Mouse (Mus musculus) olfactory bulb, adult 2 months (tissue): Measurements from ENCODE around the gene Zfyve28. TPM values are rescaled to one million over a fixed set of nuclear protein-coding genes. Genes with fewer than 3 reads are reported as not detected.
A peak's percentile ranks its signal among the peaks of the same experiment; 100 is the strongest.

Experiments
- H3K27ac ChIP-seq: fragments of 200-500 bp; 2 replicates; pipeline ENCODE4 v1.5.1; 2012; ENCODE audit warnings: low read depth, low read length; ENCODE audit not compliant: insufficient read depth
- H3K4me1 ChIP-seq: fragments of 200-500 bp; 2 replicates; pipeline ENCODE4 v1.6.1; 2012; ENCODE audit warnings: low read length; ENCODE audit not compliant: control insufficient read depth, insufficient read depth
- H3K4me3 ChIP-seq: fragments of 200-500 bp; 2 replicates; pipeline ENCODE4 v1.5.1; 2012; ENCODE audit warnings: mild to moderate bottlenecking, low read depth, low read length, moderate library complexity; ENCODE audit not compliant: insufficient read depth
- CTCF ChIP-seq: fragments of 200-500 bp; IDR thresholded peaks from 2 replicates; pipeline ENCODE4 v1.5.1; 2012; ENCODE audit warnings: low read depth, mild to moderate bottlenecking, low read length, moderate library complexity; ENCODE audit not compliant: insufficient read depth
- POLR2A ChIP-seq: fragments of 200-500 bp; IDR thresholded peaks from 2 replicates; pipeline ENCODE4 v1.6.1; 2012; ENCODE audit warnings: mild to moderate bottlenecking, low read depth, low read length, moderate library complexity; ENCODE audit not compliant: insufficient read depth
- WGBS: fragments of 180-500 bp; shearing (Covaris S2); methylation state at CpG from one replicate; pipeline ENCODE4 v1.1.7; 2018; 5-methylcytosine and 5-hydroxymethylcytosine counted together
- polyA plus RNA-seq: library from polyadenylated mRNA; stranded (reverse); fragments of >200 nt; gene quantifications from 2 replicates; pipeline ENCODE4 v1.2.4, GENCODE M21; 2012; ENCODE audit warnings: low replicate concordance; ENCODE audit not compliant: missing spikeins, insufficient read depth, insufficient read length

Gene Zfyve28
- polyA plus RNA-seq, 1 experiment: not detected

DNA sequence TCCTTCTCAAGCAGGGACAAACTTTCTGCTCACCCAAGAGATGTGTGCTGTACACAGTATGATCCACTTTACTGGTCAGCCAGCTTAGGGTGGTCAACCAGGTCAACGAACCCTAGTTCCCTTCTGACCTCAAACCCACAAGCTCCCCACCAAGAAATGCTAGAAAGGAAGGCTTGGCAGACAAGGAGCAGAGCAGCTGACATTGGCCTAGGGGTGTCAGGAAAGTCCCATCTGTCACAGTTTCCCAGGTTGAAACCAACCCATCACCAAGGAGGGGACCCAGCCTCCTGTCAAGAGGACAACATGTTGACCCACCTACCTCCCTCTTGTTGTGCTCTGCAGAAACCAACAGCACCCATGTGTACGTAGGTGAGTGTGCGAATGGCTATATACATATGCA, 41.8 kb downstream of the Zfyve28 start:
- no peak overlapping the region for H3K4me3 ChIP-seq
- H3K4me1 ChIP-seq: peaks cover 41% of the 10 kb centered on the region
- no peak overlapping the region for H3K27ac ChIP-seq
- TF ChIP-seq POLR2A (no peak), CTCF (no peak)
- WGBS: 92% methylated on average over 3 of the region's 3 CpGs

DNA sequence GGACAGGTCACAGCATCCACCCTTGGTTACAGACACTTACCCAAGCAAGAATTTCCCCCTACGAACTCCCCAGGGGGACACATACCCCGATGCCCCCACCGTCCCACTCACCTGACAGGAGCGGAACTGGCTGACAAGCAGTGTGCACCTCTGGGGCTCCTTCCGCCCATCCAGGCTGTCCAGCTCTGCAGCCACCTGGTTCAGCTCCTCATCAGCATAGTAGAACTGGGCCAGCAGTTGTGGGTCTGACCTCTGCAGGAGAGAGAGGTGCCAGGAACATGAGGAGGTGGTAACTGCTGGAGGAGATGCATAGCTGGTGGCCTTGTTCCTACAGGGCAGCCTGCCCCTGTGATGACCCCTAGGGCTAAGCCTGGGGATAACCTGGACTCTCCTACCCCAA, 45.2 kb downstream of the Zfyve28 start:
- WGBS: 90% methylated on average over 5 of the region's 5 CpGs
- Histone ChIP-seq H3K27ac (peak overlapping the region; percentile 99), H3K4me3 (no peak overlapping the region), H3K4me1 (peaks cover 24% of the 10 kb centered on the region)
- TF ChIP-seq CTCF (no peak), POLR2A (no peak)

DNA sequence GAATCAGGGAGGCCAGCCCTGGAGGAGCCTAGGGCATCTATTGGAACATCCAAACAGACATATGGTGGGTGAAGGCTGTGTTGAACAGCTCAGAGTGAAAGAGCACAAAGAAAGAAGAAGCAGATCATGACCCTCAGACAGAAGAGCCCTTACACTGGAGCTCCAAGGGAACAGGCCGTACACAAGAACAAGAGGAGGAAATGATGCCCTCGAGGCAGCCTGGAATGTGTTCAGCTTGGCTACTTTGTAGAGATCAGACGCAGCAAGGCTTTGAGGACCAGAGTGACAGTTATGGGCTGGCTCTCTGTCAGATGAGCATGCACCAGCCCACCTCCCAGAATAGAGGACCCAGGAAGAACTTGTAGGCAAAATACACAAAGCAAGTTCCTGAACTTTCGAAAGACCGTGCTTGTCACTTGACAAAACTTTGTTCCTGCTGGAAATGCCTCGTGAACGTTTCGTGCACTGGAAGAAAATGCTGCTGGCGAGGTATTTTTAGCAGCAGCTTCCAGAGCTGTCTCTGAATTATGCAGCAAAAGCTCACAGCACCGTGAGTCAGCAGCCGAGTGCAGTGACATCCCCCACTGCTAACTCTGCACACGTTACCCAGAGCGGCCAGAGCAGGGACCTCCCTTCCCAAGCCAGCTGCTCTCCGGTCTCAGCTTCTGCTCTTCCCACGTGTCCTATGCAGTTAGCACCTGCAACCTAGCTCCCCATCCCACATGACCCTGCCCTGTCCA, 45.9 kb downstream of the Zfyve28 start:
- 8% methylated on average over 15 of the region's 15 CpGs for WGBS
- Histone ChIP-seq H3K4me1 (peaks cover 27% of the 10 kb centered on the region), H3K27ac (peak overlapping the region; percentile 99), H3K4me3 (no peak overlapping the region)
- no peak for TF ChIP-seq POLR2A
- TF ChIP-seq CTCF: no peak

DNA sequence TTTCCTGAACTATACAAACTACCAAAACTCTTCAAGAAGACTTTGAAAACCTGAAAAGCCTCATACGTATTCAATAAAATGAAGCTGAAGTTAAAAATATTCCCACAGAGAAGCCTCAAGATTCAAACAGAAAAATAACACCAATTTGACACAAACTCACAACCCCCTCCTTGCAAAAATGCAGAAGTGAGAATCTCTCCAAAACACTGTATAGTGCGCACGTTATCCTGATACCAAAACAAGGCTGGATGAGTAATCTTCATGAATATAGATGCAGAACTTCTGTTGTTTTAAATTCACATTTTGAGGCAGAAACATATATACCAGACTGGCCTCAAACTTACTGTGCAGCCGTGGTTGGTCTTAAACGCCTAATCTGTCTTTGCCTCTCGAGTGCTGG, 49.8 kb downstream of the Zfyve28 start:
- Histone ChIP-seq H3K4me3 (no peak overlapping the region), H3K4me1 (peaks cover 26% of the 10 kb centered on the region), H3K27ac (no peak overlapping the region)
- TF ChIP-seq CTCF (no peak), POLR2A (no peak)
- 79% methylated on average over 6 of the region's 6 CpGs for WGBS

DNA sequence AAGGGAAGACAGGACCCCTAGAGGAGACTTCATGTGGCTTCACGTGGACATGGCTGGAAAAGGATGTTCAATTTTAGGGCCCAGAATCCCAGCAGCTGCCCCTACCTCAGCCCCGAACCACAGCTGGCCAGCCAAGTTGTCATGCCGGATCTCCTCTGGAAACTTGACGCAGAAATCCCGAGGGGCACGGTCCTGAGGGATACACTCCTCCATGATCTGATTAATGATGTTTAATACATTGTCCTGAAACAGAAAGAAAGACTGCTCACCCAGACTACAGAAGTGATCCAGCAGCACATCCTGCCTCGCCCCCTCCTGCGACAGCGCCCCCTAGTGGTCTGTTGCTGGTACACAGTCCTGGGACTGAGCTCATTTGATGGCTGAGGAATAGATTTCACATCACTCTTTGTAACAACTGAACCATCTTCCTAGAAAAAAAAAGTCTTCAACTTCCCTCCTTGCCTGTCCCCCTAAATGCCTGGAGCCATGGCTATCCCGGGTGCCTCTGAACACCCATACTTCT, 52.3 kb downstream of the Zfyve28 start:
- peak; percentile 59 for TF ChIP-seq CTCF
- TF ChIP-seq POLR2A: 0 out of 2 replicates have a peak, but pooled peaks have one; percentile 25
- H3K4me3 ChIP-seq: no peak overlapping the region
- H3K4me1 ChIP-seq: peaks cover 14% of the 10 kb centered on the region
- 57% methylated on average over 10 of the region's 10 CpGs for WGBS
- H3K27ac ChIP-seq: no peak overlapping the region

DNA sequence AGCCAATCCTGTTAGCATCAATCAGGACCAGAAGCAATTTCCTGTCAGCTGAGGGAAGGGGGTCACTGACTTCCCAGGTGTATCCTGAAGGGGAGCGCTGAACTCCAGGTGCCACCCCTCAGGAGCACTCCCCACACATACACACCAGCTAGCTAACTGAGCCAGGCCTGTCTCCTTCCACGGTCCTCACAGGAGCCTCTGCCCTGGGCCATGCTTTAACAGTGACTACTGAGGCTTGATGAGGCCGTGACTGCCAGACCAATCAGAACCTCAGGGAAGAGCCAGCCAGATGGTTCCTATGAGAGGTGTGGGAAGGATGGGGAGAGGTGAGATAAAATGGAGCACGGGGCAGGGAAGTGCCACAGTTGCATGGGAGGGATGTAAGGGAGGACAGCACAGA, 53.2 kb downstream of the Zfyve28 start:
- TF ChIP-seq CTCF: no peak
- no peak for TF ChIP-seq POLR2A
- WGBS: 80% methylated on average over 4 of the region's 4 CpGs
- no peak overlapping the region for H3K27ac ChIP-seq
- H3K4me1 ChIP-seq: peaks cover 14% of the 10 kb centered on the region
- H3K4me3 ChIP-seq: no peak overlapping the region

DNA sequence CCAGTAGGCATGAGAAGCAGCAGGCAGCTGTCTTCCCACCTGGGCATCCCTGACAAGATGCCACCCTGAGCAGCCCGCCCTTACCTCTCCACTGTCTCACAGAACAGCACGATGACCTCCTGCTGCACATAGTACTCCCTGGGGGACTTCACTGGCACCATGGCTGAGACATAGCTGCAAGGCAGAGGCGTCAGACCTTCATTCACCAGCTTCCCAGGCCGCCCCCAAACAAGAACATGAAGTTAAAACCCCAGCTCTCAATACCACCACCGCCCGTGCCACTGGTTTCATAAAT, 55.1 kb downstream of the Zfyve28 start:
- H3K4me3 ChIP-seq: no peak overlapping the region
- TF ChIP-seq CTCF (no peak), POLR2A (no peak)
- H3K4me1 ChIP-seq: peaks cover 16% of the 10 kb centered on the region
- WGBS: 78% methylated on average over 6 of the region's 6 CpGs
- no peak overlapping the region for H3K27ac ChIP-seq

DNA sequence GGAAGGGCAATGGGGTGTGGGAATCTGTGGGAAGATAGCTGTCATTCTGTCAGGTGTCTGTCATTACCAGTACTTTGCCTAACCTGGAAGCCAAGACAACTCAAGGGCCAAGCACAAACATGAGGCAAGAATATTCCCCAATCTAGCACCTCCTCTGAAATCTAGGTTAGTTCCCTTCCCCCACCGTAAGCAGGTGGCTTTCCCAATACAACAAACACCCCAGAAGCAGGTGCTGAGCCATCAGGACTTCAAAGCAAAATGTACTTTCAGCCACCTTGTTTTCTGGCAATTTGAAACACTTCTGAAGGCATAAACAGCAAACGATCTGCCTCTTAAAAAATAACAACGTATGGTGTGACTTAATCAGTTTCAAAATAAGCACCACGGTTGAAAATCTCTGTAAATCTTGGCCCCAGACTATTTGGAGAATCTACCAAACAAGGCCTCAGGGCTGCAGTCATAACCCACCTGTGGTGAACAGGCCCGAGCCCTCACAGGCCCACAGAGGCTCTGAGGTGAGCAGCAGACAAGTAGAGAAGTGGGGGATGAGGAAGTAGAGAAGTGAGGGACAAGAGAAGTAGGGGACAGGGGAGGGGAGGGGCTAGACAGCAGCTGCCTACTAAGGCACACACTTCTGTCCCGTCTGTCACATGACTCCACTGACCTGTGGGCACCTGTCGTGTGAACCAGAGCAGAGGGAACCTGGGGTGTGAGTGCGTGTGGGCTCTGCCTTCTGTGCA, 55.6 kb downstream of the Zfyve28 start:
- H3K27ac ChIP-seq: no peak overlapping the region
- H3K4me3 ChIP-seq: no peak overlapping the region
- H3K4me1 ChIP-seq: peaks cover 15% of the 10 kb centered on the region
- 73% methylated on average over 8 of the region's 8 CpGs for WGBS
- TF ChIP-seq POLR2A (no peak), CTCF (no peak)

DNA sequence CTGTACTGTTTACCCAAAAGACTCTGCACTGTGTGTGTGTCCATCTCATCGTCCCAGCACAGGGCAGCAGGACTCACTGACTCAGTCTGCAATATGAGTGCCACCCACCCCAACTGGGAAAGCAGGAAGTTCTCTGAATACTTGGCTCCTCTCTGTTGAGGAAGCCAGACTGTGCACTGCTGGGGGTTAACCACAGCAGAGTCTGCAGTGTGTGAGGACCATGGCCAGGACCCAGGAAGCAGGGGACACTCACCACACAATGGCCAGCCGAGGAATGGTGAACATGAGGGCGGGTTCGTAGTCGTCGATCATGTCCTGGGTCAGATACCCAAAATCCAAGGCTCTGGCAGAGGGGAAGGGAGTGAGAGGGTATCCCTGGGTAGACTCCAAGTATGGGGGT, 56.3 kb downstream of the Zfyve28 start:
- peaks cover 14% of the 10 kb centered on the region for H3K4me1 ChIP-seq
- no peak for TF ChIP-seq POLR2A
- TF ChIP-seq CTCF: no peak
- no peak overlapping the region for H3K4me3 ChIP-seq
- no peak overlapping the region for H3K27ac ChIP-seq
- 75% methylated on average over 6 of the region's 6 CpGs for WGBS

DNA sequence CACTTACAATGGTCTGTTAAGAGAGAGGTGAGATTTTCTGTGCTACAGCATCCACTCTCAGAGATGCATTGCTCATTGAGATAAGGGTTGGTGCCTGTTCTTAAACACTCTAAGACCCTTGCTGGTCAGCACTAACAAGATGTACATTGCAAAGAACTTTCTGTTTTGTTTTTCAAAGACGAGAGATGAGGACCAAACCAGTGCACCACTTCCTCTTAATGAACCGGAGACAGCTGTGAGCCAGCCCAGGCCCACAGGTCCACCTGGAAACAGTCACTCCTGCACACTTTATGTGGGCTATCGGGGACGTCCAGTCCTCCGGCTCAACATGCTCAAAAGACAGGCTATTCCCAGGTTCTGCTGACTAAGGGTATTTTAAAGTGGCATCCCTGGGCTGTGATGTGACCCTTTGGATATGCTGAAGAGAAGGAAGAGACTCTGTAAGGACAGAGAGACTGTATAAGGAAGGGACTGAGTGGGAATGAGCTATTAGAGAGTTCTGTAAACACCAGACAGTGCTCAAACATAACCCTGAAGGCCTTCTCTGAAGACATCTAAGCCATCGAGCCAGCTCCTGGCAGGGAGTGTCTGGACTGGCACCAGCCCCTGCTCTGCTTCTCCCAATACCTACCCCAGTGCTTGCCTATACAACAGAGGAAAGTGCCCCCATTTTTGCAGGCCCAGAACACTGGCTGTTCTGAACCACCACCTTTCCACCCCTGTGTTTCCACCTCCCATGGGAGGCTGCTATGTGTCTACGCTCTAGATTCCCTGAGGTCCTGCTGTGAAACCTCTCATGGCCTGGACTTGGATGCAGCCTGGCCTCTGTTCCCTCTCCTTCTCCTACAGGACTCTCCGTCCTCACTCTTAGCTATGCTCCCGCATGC, 57.4 kb downstream of the Zfyve28 start:
- Histone ChIP-seq H3K27ac (no peak overlapping the region; the same call in 1 of the 2 replicates), H3K4me1 (peaks cover 14% of the 10 kb centered on the region), H3K4me3 (no peak overlapping the region)
- WGBS: 85% methylated on average over 9 of the region's 9 CpGs
- no peak for TF ChIP-seq CTCF
- TF ChIP-seq POLR2A: no peak
